Mouse (Mus musculus) small intestine, adult 2 months (tissue): Measurements from ENCODE around the gene Rmnd5a. TPM values are rescaled to one million over a fixed set of nuclear protein-coding genes. Genes with fewer than 3 reads are reported as not detected.

Source experiments
- H3K27ac ChIP-seq: fragments of 200-500 bp; 2 replicates; pipeline ENCODE4 v1.5.1; 2012; ENCODE audit warnings: low read depth, low read length, control low read depth, inconsistent platforms; ENCODE audit not compliant: insufficient read depth
- H3K27me3 ChIP-seq: fragments of 200-500 bp; 2 replicates; pipeline ENCODE4 v1.6.1; 2012; ENCODE audit warnings: mild to moderate bottlenecking, moderate library complexity, low read length, inconsistent platforms; ENCODE audit not compliant: control insufficient read depth, insufficient read depth
- H3K36me3 ChIP-seq: fragments of 200-500 bp; 2 replicates; pipeline ENCODE4 v1.6.1; 2012; ENCODE audit warnings: mild to moderate bottlenecking, low read length, control low read depth, inconsistent platforms; ENCODE audit not compliant: control insufficient read depth, insufficient read depth
- H3K4me1 ChIP-seq: fragments of 200-500 bp; 2 replicates; pipeline ENCODE4 v1.6.1; 2012; ENCODE audit warnings: low read length, inconsistent platforms, mixed read lengths; ENCODE audit not compliant: control insufficient read depth, insufficient read depth, insufficient read length
- H3K4me3 ChIP-seq: fragments of 200-500 bp; 2 replicates; pipeline ENCODE4 v1.5.1; 2012; ENCODE audit warnings: low read depth, mild to moderate bottlenecking, control low read depth, inconsistent platforms, low read length, moderate library complexity
- CTCF ChIP-seq: fragments of 200-500 bp; IDR thresholded peaks from 2 replicates; pipeline ENCODE4 v1.5.1; 2012; ENCODE audit warnings: low read depth, mild to moderate bottlenecking, control low read depth, inconsistent platforms, low read length, moderate library complexity, mixed read lengths; ENCODE audit not compliant: insufficient replicate concordance, insufficient read length; ENCODE audit errors: extremely low read depth
- POLR2A ChIP-seq: fragments of 200-500 bp; IDR thresholded peaks from 2 replicates; pipeline ENCODE4 v1.6.1; 2012; ENCODE audit warnings: low read depth, mild to moderate bottlenecking, control low read depth, inconsistent platforms, low read length, moderate library complexity
- WGBS: fragments of 180-500 bp; shearing (Covaris S2); methylation state at CpG from one replicate; pipeline ENCODE4 v1.1.7; 2018; 5-methylcytosine and 5-hydroxymethylcytosine counted together
- polyA plus RNA-seq: library from polyadenylated mRNA; depleted of rRNA; stranded (reverse); fragments of >200 nt; gene quantifications from 2 replicates; pipeline ENCODE4 v1.2.3, GENCODE M21; 2012

The Rmnd5a gene
- polyA plus RNA-seq, 1 experiment = 12.5 TPM

- Histone ChIP-seq H3K27ac (peak overlapping the region; percentile 74), H3K4me3 (peak overlapping the region; percentile 96), H3K4me1 (peaks cover 9% of the 10 kb centered on the region), H3K36me3 (no peaks in the 10 kb centered on the region), H3K27me3 (no peaks in the 10 kb centered on the region)
- WGBS = 1% methylated on average over 45 of the region's 47 CpGs
- TF ChIP-seq CTCF = no peak
- peak; percentile 83 for TF ChIP-seq POLR2A
These were observed 283 bp downstream of the Rmnd5a start for GRCm38 (mm10) chr6:71440217-71440491.

- WGBS = under 1% methylated on average over 62 of the region's 62 CpGs
- H3K27ac ChIP-seq = peak overlapping the region; percentile 74
- TF ChIP-seq CTCF (no peak), POLR2A (no peak)
These were observed 776 bp downstream of the Rmnd5a start for GRCm38 (mm10) chr6:71439506-71440216.

GRCm38 (mm10) chr6:71438070-71438469 lies 2.4 kb downstream of the Rmnd5a start:
- 65% methylated on average over 1 of the region's 1 CpGs for WGBS
- no peak for TF ChIP-seq CTCF
- no peak for TF ChIP-seq POLR2A
- Histone ChIP-seq H3K4me3 (no peak overlapping the region), H3K27ac (no peak overlapping the region), H3K27me3 (no peaks in the 10 kb centered on the region), H3K4me1 (peaks cover 9% of the 10 kb centered on the region), H3K36me3 (no peaks in the 10 kb centered on the region)

More at GRCm38 (mm10) chr6:71439506-71440216, 776 bp downstream of the Rmnd5a start:
- H3K36me3 ChIP-seq = no peaks in the 10 kb centered on the region
- no peaks in the 10 kb centered on the region for H3K27me3 ChIP-seq
- H3K4me1 ChIP-seq = peaks cover 9% of the 10 kb centered on the region
- peak overlapping the region; percentile 96 for H3K4me3 ChIP-seq

GRCm38 (mm10) chr6:71427996-71428725 lies 12.3 kb downstream of the Rmnd5a start:
- 80% methylated on average over 4 of the region's 4 CpGs for WGBS
- no peak overlapping the region for H3K4me3 ChIP-seq
- H3K36me3 ChIP-seq = peaks cover 16% of the 10 kb centered on the region
- TF ChIP-seq CTCF (no peak), POLR2A (no peak)
- no peaks in the 10 kb centered on the region for H3K27me3 ChIP-seq
- no peaks in the 10 kb centered on the region for H3K4me1 ChIP-seq
- no peak overlapping the region for H3K27ac ChIP-seq

- H3K4me3 ChIP-seq = no peak overlapping the region
- TF ChIP-seq CTCF (no peak), POLR2A (no peak)
- whole genome bisulfite sequencing = 88% methylated on average over 6 of the region's 6 CpGs
- no peak overlapping the region for H3K27ac ChIP-seq
- peaks cover 16% of the 10 kb centered on the region for H3K36me3 ChIP-seq
- peaks cover 7% of the 10 kb centered on the region; the same call in 1 of the 2 replicates for H3K4me1 ChIP-seq
- no peaks in the 10 kb centered on the region for H3K27me3 ChIP-seq
These were observed 14.8 kb downstream of the Rmnd5a start for GRCm38 (mm10) chr6:71425681-71426080.

- Histone ChIP-seq H3K4me3 (no peak overlapping the region), H3K4me1 (peaks cover 16% of the 10 kb centered on the region; the same call in 1 of the 2 replicates), H3K36me3 (peaks cover 14% of the 10 kb centered on the region), H3K27me3 (no peaks in the 10 kb centered on the region), H3K27ac (no peak overlapping the region)
- TF ChIP-seq CTCF (no peak), POLR2A (no peak)
- WGBS = 91% methylated on average over 3 of the region's 3 CpGs
These were observed 17.3 kb downstream of the Rmnd5a start for GRCm38 (mm10) chr6:71423116-71423515.

- Histone ChIP-seq H3K27ac (peak overlapping the region; percentile 37; the same call in 1 of the 2 replicates), H3K4me1 (peaks cover 16% of the 10 kb centered on the region; the same call in 1 of the 2 replicates), H3K27me3 (no peaks in the 10 kb centered on the region), H3K36me3 (peaks cover 7% of the 10 kb centered on the region), H3K4me3 (no peak overlapping the region)
- 44% methylated on average over 3 of the region's 3 CpGs for WGBS
- no peak for TF ChIP-seq POLR2A
- no peak for TF ChIP-seq CTCF
These were observed 18.3 kb downstream of the Rmnd5a start for GRCm38 (mm10) chr6:71422162-71422561.
